Mouse (Mus musculus): Measurements from ENCODE around the gene Gcn1l1. TPM values are rescaled to one million over a fixed set of nuclear protein-coding genes. Genes with fewer than 3 reads are reported as not detected.

Gene Gcn1l1
- total and polyA plus RNA-seq, 3 experiments: 18.2 to 81.9 (median 62.9) TPM

- TF ChIP-seq MAFK (IDR thresholded peaks at IDR 0.05; ENCODE audit: insufficient replicate concordance, low read length) (peak; percentile 86), CHD1 (IDR thresholded peaks at IDR 0.05; ENCODE audit: low read depth, low read length) (no peak)
- no peaks in the 10 kb centered on the region for H3K9me3 ChIP-seq (replicated peaks; ENCODE audit: low read length)
- H3K4me3 ChIP-seq (replicated peaks in 1 of 3; ENCODE audit: low read depth in 2 of 3, low read length in 2 of 3, poor library complexity in 1 of 3): no peak overlapping the region
- H3K4me2 ChIP-seq (ENCODE audit: insufficient read depth, low read depth, poor library complexity, severe bottlenecking): no peak overlapping the region
- H3K9ac ChIP-seq (ENCODE audit: insufficient read depth, low read depth): no peak overlapping the region
- no peaks in the 10 kb centered on the region for H3K27me3 ChIP-seq (replicated peaks)
- dilution Hi-C loops (cut with MboI; ENCODE audit: extremely low pct_ligation_motif_present, extremely low pct_unique_long_range_greater_than_20kb, low sequenced_read_pairs) (no loop called here), in situ Hi-C loops (cut with MboI; ENCODE audit: low pct_ligation_motif_present, low pct_unique_long_range_greater_than_20kb, low sequenced_read_pairs) (no loop called here)
- no peaks in the 10 kb centered on the region for H3K79me2 ChIP-seq (replicated peaks; ENCODE audit: control insufficient read depth, extremely low read depth, insufficient read depth, poor library complexity, severe bottlenecking)
- H3K4me1 ChIP-seq (ENCODE audit: control insufficient read depth in 1 of 2, insufficient read depth in 2 of 2): peaks cover 4 to 15% of the 10 kb centered on the region in 2 experiments; a peak in 3 of 4 replicates
- H3K27ac ChIP-seq (ENCODE audit: insufficient read depth, low read depth): no peak overlapping the region
- no peaks in the 10 kb centered on the region for H3K36me3 ChIP-seq (replicated peaks in 1 of 2; ENCODE audit: control insufficient read depth in 1 of 2, insufficient read depth in 1 of 2, low read length in 1 of 2)
- no peak for DNase-seq (ENCODE audit: extremely low read depth)
Observed at GRCm38 (mm10) chr5:115658352-115658751, 93.3 kb downstream of the Gcn1l1 start.

- Histone ChIP-seq H3K9ac (ENCODE audit: insufficient read depth, low read depth) (no peak overlapping the region), H3K4me3 (replicated peaks in 1 of 3; ENCODE audit: low read depth in 2 of 3, low read length in 2 of 3, poor library complexity in 1 of 3) (no peak overlapping the region), H3K27me3 (replicated peaks) (peaks cover 3% of the 10 kb centered on the region), H3K9me3 (replicated peaks; ENCODE audit: low read length) (peaks cover 7% of the 10 kb centered on the region), H3K4me2 (ENCODE audit: insufficient read depth, low read depth, poor library complexity, severe bottlenecking) (no peak overlapping the region), H3K4me1 (ENCODE audit: control insufficient read depth in 1 of 2, insufficient read depth in 2 of 2) (peaks cover 3 to 9% of the 10 kb centered on the region in 2 experiments; a peak in 2 of 4 replicates), H3K27ac (ENCODE audit: insufficient read depth, low read depth) (no peak overlapping the region), H3K36me3 (replicated peaks in 1 of 2; ENCODE audit: control insufficient read depth in 1 of 2, insufficient read depth in 1 of 2, low read length in 1 of 2) (no peaks in the 10 kb centered on the region), H3K79me2 (replicated peaks; ENCODE audit: control insufficient read depth, extremely low read depth, insufficient read depth, poor library complexity, severe bottlenecking) (no peaks in the 10 kb centered on the region)
- in situ Hi-C loops (cut with MboI; ENCODE audit: low pct_ligation_motif_present, low pct_unique_long_range_greater_than_20kb, low sequenced_read_pairs) (no loop called here), dilution Hi-C loops (cut with MboI; ENCODE audit: extremely low pct_ligation_motif_present, extremely low pct_unique_long_range_greater_than_20kb, low sequenced_read_pairs) (no loop called here)
- no peak for TF ChIP-seq CTCF (conservative IDR thresholded peaks at IDR 0.05 in 1 of 2, IDR thresholded peaks at IDR 0.05 in 1 of 2; ENCODE audit: low read depth in 2 of 2, low read length in 2 of 2)
- TF ChIP-seq ZKSCAN1 (IDR thresholded peaks at IDR 0.05; ENCODE audit: borderline replicate concordance, low read depth, low read length): no peak
- no peak for DNase-seq (ENCODE audit: extremely low read depth)
Observed at GRCm38 (mm10) chr5:115662658-115663057, 97.6 kb downstream of the Gcn1l1 start.

- Histone ChIP-seq H3K36me3 (replicated peaks in 1 of 2; ENCODE audit: control insufficient read depth in 1 of 2, insufficient read depth in 1 of 2, low read length in 1 of 2) (no peaks in the 10 kb centered on the region), H3K9me3 (replicated peaks; ENCODE audit: low read length) (peaks cover 7% of the 10 kb centered on the region), H3K27me3 (replicated peaks) (peaks cover 3% of the 10 kb centered on the region), H3K9ac (ENCODE audit: insufficient read depth, low read depth) (no peak overlapping the region), H3K79me2 (replicated peaks; ENCODE audit: control insufficient read depth, extremely low read depth, insufficient read depth, poor library complexity, severe bottlenecking) (no peaks in the 10 kb centered on the region), H3K4me1 (ENCODE audit: control insufficient read depth in 1 of 2, insufficient read depth in 2 of 2) (0 out of 4 replicates have a peak, but pooled peaks cover 0 to 3% of the 10 kb centered on the region in 2 experiments), H3K27ac (ENCODE audit: insufficient read depth, low read depth) (no peak overlapping the region), H3K4me2 (ENCODE audit: insufficient read depth, low read depth, poor library complexity, severe bottlenecking) (no peak overlapping the region), H3K4me3 (replicated peaks in 1 of 3; ENCODE audit: low read depth in 2 of 3, low read length in 2 of 3, poor library complexity in 1 of 3) (no peak overlapping the region)
- dilution Hi-C loops (cut with MboI; ENCODE audit: extremely low pct_ligation_motif_present, extremely low pct_unique_long_range_greater_than_20kb, low sequenced_read_pairs) (no loop called here), in situ Hi-C loops (cut with MboI; ENCODE audit: low pct_ligation_motif_present, low pct_unique_long_range_greater_than_20kb, low sequenced_read_pairs) (no loop called here)
- no peak for DNase-seq (ENCODE audit: extremely low read depth)
- TF ChIP-seq NRF1 (IDR thresholded peaks at IDR 0.05; ENCODE audit: low read depth, low read length) (no peak), RAD21 (IDR thresholded peaks at IDR 0.05; ENCODE audit: low read depth, low read length) (no peak), POLR2AphosphoS2 (IDR thresholded peaks at IDR 0.05; ENCODE audit: low read depth, low read length) (no peak), NELFE (IDR thresholded peaks at IDR 0.05; ENCODE audit: low read depth, low read length) (no peak)
Observed at GRCm38 (mm10) chr5:115666366-115667065, 101.5 kb downstream of the Gcn1l1 start.
